Mouse (Mus musculus): Measurements from ENCODE around the gene Lrrc26. TPM values are rescaled to one million over a fixed set of nuclear protein-coding genes. Genes with fewer than 3 reads are reported as not detected.

Lrrc26 gene
- polyA plus RNA-seq, 1 experiment from 2014 or later: 6.6 TPM

GRCm38 (mm10) chr2:25272515-25272914 lies 17.2 kb upstream of the Lrrc26 start:
- Histone ChIP-seq H3K27me3 (replicated peaks; ENCODE audit: control insufficient read depth, insufficient read depth, low read length) (no peaks in the 10 kb centered on the region), H3K36me3 (ENCODE audit: control insufficient read depth, insufficient read depth) (peaks cover 65% of the 10 kb centered on the region), H3K4me1 (replicated peaks; ENCODE audit: control insufficient read depth, insufficient read depth, low read length) (peaks cover 14% of the 10 kb centered on the region), H3K4me3 (ENCODE audit: low read depth, low read length) (peak overlapping the region; percentile 86), H3K4me2 (replicated peaks; ENCODE audit: low read depth) (peak overlapping the region; percentile 91), H3K9ac (ENCODE audit: low read depth, low read length) (peak overlapping the region; percentile 73), H3K9me3 (ENCODE audit: control insufficient read depth) (no peaks in the 10 kb centered on the region), H3K27ac (ENCODE audit: low read depth, low read length) (peak overlapping the region; percentile 82)
- peak; percentile 39 for ATAC-seq
- TF ChIP-seq CTCF (IDR thresholded peaks at IDR 0.05; ENCODE audit: low read depth): no peak
- WGBS: 0% methylated on average over 29 of the region's 29 CpGs

GRCm38 (mm10) chr2:25273010-25273409 lies 16.7 kb upstream of the Lrrc26 start:
- peaks cover 69% of the 10 kb centered on the region for H3K36me3 ChIP-seq (ENCODE audit: control insufficient read depth, insufficient read depth)
- ATAC-seq: no peak
- H3K27ac ChIP-seq (ENCODE audit: low read depth, low read length): no peak overlapping the region
- peak overlapping the region; percentile 91 for H3K4me2 ChIP-seq (replicated peaks; ENCODE audit: low read depth)
- H3K9ac ChIP-seq (ENCODE audit: low read depth, low read length): peak overlapping the region; percentile 73
- H3K4me1 ChIP-seq (replicated peaks; ENCODE audit: control insufficient read depth, insufficient read depth, low read length): peaks cover 14% of the 10 kb centered on the region
- peak overlapping the region; percentile 86 for H3K4me3 ChIP-seq (ENCODE audit: low read depth, low read length)
- H3K27me3 ChIP-seq (replicated peaks; ENCODE audit: control insufficient read depth, insufficient read depth, low read length): no peaks in the 10 kb centered on the region
- TF ChIP-seq CTCF (IDR thresholded peaks at IDR 0.05; ENCODE audit: low read depth): no peak
- 25% methylated on average over 16 of the region's 16 CpGs for WGBS
- H3K9me3 ChIP-seq (ENCODE audit: control insufficient read depth): no peaks in the 10 kb centered on the region

- TF ChIP-seq CTCF (IDR thresholded peaks at IDR 0.05; ENCODE audit: low read depth): peak; percentile 93
- Histone ChIP-seq H3K4me2 (replicated peaks; ENCODE audit: low read depth) (no peak overlapping the region), H3K9ac (ENCODE audit: low read depth, low read length) (no peak overlapping the region), H3K27me3 (replicated peaks; ENCODE audit: control insufficient read depth, insufficient read depth, low read length) (no peaks in the 10 kb centered on the region), H3K36me3 (ENCODE audit: control insufficient read depth, insufficient read depth) (peaks cover 84% of the 10 kb centered on the region), H3K4me1 (replicated peaks; ENCODE audit: control insufficient read depth, insufficient read depth, low read length) (no peaks in the 10 kb centered on the region), H3K27ac (ENCODE audit: low read depth, low read length) (no peak overlapping the region), H3K4me3 (ENCODE audit: low read depth, low read length) (no peak overlapping the region), H3K9me3 (ENCODE audit: control insufficient read depth) (no peaks in the 10 kb centered on the region)
- peak; percentile 54 for ATAC-seq
- 59% methylated on average over 13 of the region's 13 CpGs for WGBS
Measured at GRCm38 (mm10) chr2:25278928-25279882, 10.5 kb upstream of the Lrrc26 start.

DNA sequence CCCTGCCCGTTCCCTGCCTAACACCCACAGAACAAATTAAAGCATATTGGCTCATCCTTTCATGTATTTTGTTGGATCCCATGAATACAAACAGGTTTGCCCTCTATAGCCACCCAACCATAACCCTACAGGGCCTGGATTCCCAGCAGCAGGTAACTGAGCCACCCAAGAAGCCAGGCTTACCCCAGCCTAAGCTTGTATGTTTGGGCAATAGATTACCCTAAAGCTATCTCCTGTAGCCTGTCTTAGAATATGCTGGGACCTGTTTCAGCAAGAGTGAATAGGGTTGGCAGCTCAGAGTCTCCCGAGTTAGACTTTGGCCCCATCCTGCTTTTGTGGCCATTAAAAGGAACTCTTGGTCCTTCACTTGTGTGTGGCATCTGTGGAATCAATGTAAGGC lies 4.2 kb upstream of the Lrrc26 start:
- Histone ChIP-seq H3K4me3 (ENCODE audit: low read depth, low read length) (no peak overlapping the region), H3K4me1 (replicated peaks; ENCODE audit: control insufficient read depth, insufficient read depth, low read length) (peaks cover 19% of the 10 kb centered on the region; the same call in 1 of the 2 replicates), H3K9ac (ENCODE audit: low read depth, low read length) (0 out of 2 replicates have a peak overlapping the region, but pooled peaks have one; percentile 11), H3K4me2 (replicated peaks; ENCODE audit: low read depth) (0 out of 2 replicates have a peak overlapping the region, but pooled peaks have one; percentile 37), H3K27me3 (replicated peaks; ENCODE audit: control insufficient read depth, insufficient read depth, low read length) (peaks cover 18% of the 10 kb centered on the region), H3K27ac (ENCODE audit: low read depth, low read length) (peak overlapping the region; percentile 90), H3K9me3 (ENCODE audit: control insufficient read depth) (no peaks in the 10 kb centered on the region), H3K36me3 (ENCODE audit: control insufficient read depth, insufficient read depth) (peaks cover 43% of the 10 kb centered on the region)
- 75% methylated on average over 2 of the region's 2 CpGs for WGBS
- TF ChIP-seq CTCF (IDR thresholded peaks at IDR 0.05; ENCODE audit: low read depth): no peak
- peak; percentile 46 for ATAC-seq

DNA sequence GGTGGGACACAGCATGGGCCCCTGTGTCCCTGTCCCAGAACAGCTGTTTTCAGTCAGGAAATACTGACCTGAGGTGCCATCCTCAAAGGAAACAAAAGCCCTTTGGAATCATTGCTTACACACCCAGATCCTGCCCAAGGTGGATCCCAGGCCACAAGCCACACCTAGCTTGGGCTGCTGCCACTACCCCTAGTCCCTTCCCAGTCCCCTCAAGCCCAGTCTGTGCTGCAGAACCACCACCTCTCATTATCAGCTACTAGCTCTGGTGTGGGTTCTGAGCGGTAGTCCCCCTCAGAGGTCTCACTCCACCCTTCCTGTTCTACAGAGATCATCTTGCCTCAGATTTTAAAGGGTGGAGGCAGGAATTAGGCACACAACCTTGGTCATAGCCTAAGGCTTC lies 3.4 kb upstream of the Lrrc26 start:
- peak; percentile 64 for ATAC-seq
- Histone ChIP-seq H3K36me3 (ENCODE audit: control insufficient read depth, insufficient read depth) (peaks cover 35% of the 10 kb centered on the region), H3K27me3 (replicated peaks; ENCODE audit: control insufficient read depth, insufficient read depth, low read length) (peaks cover 25% of the 10 kb centered on the region), H3K4me3 (ENCODE audit: low read depth, low read length) (no peak overlapping the region), H3K27ac (ENCODE audit: low read depth, low read length) (peak overlapping the region; percentile 90), H3K4me1 (replicated peaks; ENCODE audit: control insufficient read depth, insufficient read depth, low read length) (peaks cover 19% of the 10 kb centered on the region; the same call in 1 of the 2 replicates), H3K9ac (ENCODE audit: low read depth, low read length) (peak overlapping the region; percentile 31), H3K4me2 (replicated peaks; ENCODE audit: low read depth) (peak overlapping the region; percentile 37), H3K9me3 (ENCODE audit: control insufficient read depth) (no peaks in the 10 kb centered on the region)
- TF ChIP-seq CTCF (IDR thresholded peaks at IDR 0.05; ENCODE audit: low read depth): no peak
- 32% methylated on average over 1 of the region's 1 CpGs for WGBS

- Histone ChIP-seq H3K27ac (ENCODE audit: low read depth, low read length) (peak overlapping the region; percentile 90), H3K36me3 (ENCODE audit: control insufficient read depth, insufficient read depth) (peaks cover 31% of the 10 kb centered on the region), H3K4me3 (ENCODE audit: low read depth, low read length) (no peak overlapping the region), H3K9ac (ENCODE audit: low read depth, low read length) (peak overlapping the region; percentile 31; the same call in 1 of the 2 replicates), H3K27me3 (replicated peaks; ENCODE audit: control insufficient read depth, insufficient read depth, low read length) (peaks cover 32% of the 10 kb centered on the region), H3K4me2 (replicated peaks; ENCODE audit: low read depth) (peak overlapping the region; percentile 37), H3K4me1 (replicated peaks; ENCODE audit: control insufficient read depth, insufficient read depth, low read length) (peaks cover 19% of the 10 kb centered on the region; the same call in 1 of the 2 replicates), H3K9me3 (ENCODE audit: control insufficient read depth) (no peaks in the 10 kb centered on the region)
- 26% methylated on average over 7 of the region's 7 CpGs for WGBS
- no peak for TF ChIP-seq CTCF (IDR thresholded peaks at IDR 0.05; ENCODE audit: low read depth)
- peak; percentile 83 for ATAC-seq
Measured at GRCm38 (mm10) chr2:25286837-25287636, 2.7 kb upstream of the Lrrc26 start.
